Mouse (Mus musculus): ENCODE data around the gene Gm4707. TPM values are rescaled to one million over a fixed set of nuclear protein-coding genes. Genes with fewer than 3 reads are reported as not detected.

Gm4707 gene
- not detected for polyA plus RNA-seq (2014; fragmentation: Illumina TruSeq; extraction: RNeasy Lipid Tissue Mini Kit (QIAGEN cat#74804); ENCODE audit: low read depth, low replicate concordance)

DNA sequence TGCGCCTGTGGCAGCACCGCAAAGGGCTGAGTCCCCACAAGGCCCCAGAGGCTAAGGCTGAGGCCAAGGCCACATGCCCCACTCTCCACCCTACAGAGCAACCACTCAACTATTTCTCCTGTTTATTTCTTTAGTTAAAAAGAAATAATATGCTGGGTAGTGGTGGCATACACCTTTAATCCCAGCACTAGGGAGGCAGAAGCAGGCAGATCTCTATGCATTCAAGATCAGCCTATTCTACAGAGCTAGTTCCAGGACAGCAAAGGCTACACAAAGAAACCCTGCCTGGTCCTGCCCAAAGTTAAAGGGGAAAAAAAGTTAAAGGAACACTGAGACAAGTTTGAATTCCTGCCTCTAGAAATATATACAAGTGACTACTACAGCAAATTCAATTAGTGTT is at the start of gene Gm4707:
Gene Gm4707 (minus strand): TSS at position 101 of the 400 bp plus-strand sequence.

DNA sequence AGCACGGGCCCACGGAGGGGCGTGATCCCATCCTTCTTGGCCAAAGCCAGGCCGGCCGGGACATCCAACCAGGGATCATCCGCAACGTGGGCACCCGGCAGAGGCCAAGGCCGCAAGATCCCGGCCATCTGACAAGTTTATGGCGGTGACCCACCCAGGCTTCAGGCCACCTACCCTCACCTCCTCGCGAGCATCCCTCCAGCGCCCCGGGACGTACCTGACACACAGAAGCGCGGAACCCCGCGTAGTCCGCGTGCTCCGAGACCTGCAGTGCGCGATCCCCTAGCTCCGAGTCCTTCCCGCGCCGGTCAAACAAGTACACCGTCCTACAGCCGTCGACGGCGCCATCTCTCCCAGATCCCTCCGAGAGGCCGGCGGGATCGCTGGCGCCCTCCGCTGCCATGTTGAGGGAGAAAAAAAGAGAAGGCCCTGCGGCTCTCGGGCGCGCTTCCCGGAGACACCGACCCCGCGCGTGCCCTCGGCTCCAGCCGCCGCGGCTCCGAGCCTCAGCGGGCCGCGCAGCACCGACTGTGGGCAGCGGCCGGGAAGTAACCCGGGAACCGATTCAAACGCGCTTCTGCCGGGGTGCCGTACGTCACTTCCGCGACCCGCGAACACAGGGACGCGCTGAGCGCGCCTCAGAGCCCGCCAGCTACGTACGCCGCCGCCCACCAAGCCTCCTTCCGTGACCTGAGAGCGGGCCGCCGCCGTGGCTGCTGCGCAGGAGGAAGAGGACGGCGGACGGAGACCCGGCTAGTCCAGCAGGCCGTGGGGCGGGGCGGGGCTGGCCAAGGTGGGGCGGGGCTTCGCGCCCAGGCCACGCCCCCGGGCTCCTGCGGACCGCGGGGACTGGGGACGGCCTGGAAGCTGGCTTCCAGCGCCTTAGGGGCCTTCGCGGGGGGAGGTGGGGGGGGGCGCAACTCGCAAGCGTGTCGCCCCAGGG is 15.3 kb upstream of the Gm4707 start, which contains the start of gene Smchd1:
Gene Smchd1 (minus strand): TSS at position 582 of the 943 bp plus-strand sequence.

Other genes starting within 250 kb of the Gm4707 start
- 4.0 TPM for gene Emilin2, start 147.9 kb downstream of the Gm4707 start, polyA plus RNA-seq (2014; fragmentation: Illumina TruSeq; extraction: RNeasy Lipid Tissue Mini Kit (QIAGEN cat#74804); ENCODE audit: low read depth, low replicate concordance)
- 100 TPM for gene Smchd1, start 15.4 kb upstream of the Gm4707 start, polyA plus RNA-seq (2014; fragmentation: Illumina TruSeq; extraction: RNeasy Lipid Tissue Mini Kit (QIAGEN cat#74804); ENCODE audit: low read depth, low replicate concordance)
- gene Ndc80, start 66.9 kb upstream of the Gm4707 start, polyA plus RNA-seq (2014; fragmentation: Illumina TruSeq; extraction: RNeasy Lipid Tissue Mini Kit (QIAGEN cat#74804); ENCODE audit: low read depth, low replicate concordance), result 6.2 TPM
- 1.0 TPM for gene Spdya, start 92.1 kb upstream of the Gm4707 start, polyA plus RNA-seq (2014; fragmentation: Illumina TruSeq; extraction: RNeasy Lipid Tissue Mini Kit (QIAGEN cat#74804); ENCODE audit: low read depth, low replicate concordance)
- gene Wdr43, start 156.0 kb upstream of the Gm4707 start, polyA plus RNA-seq (2014; fragmentation: Illumina TruSeq; extraction: RNeasy Lipid Tissue Mini Kit (QIAGEN cat#74804); ENCODE audit: low read depth, low replicate concordance), result 137 TPM
- gene Togaram2, start 213.3 kb upstream of the Gm4707 start, polyA plus RNA-seq (2014; fragmentation: Illumina TruSeq; extraction: RNeasy Lipid Tissue Mini Kit (QIAGEN cat#74804); ENCODE audit: low read depth, low replicate concordance), result not detected